Mouse (Mus musculus): ENCODE results near the gene Nudt22. TPM values are rescaled to one million over a fixed set of nuclear protein-coding genes. Genes with fewer than 3 reads are reported as not detected.

Gene Nudt22
- polyA plus RNA-seq, 1 experiment from 2014 or later: 34.1 TPM

GRCm38 (mm10) chr19:7029531-7029930 lies 33.6 kb upstream of the Nudt22 start:
- 86% methylated on average over 5 of the region's 5 CpGs for WGBS
- no peak for ATAC-seq (replicated peaks; ENCODE audit: extremely low read depth, insufficient read depth, low FRiP score)
- peaks cover 87% of the 10 kb centered on the region for H3K36me3 ChIP-seq (ENCODE audit: control insufficient read depth, insufficient read depth)

GRCm38 (mm10) chr19:7020224-7020641 lies 24.3 kb upstream of the Nudt22 start:
- ATAC-seq (replicated peaks; ENCODE audit: extremely low read depth, insufficient read depth, low FRiP score): no peak

More at GRCm38 (mm10) chr19:7029531-7029930, 33.6 kb upstream of the Nudt22 start:
- Histone ChIP-seq H3K27me3 (ENCODE audit: control insufficient read depth, insufficient read depth, low read length) (no peaks in the 10 kb centered on the region), H3K9ac (ENCODE audit: low read length) (no peak overlapping the region), H3K9me3 (replicated peaks; ENCODE audit: control insufficient read depth, low read length) (no peaks in the 10 kb centered on the region), H3K4me1 (ENCODE audit: control insufficient read depth, insufficient read depth, low read length) (no peaks in the 10 kb centered on the region), H3K4me3 (ENCODE audit: low read length) (no peak overlapping the region), H3K27ac (ENCODE audit: low read length) (no peak overlapping the region), H3K4me2 (ENCODE audit: low read depth, low read length) (no peak overlapping the region)

GRCm38 (mm10) chr19:7019191-7019590 lies 23.3 kb upstream of the Nudt22 start, which contains the start of gene Fermt3:
Gene Fermt3, minus strand, starts transcription at chr19:7019469.
- no peaks in the 10 kb centered on the region for H3K9me3 ChIP-seq (replicated peaks; ENCODE audit: control insufficient read depth, low read length)
- peak within 1 kb of the TSS; percentile 27 for H3K4me2 ChIP-seq (ENCODE audit: low read depth, low read length)
- peak; percentile 47 for ATAC-seq (replicated peaks; ENCODE audit: extremely low read depth, insufficient read depth, low FRiP score)
- H3K27me3 ChIP-seq (ENCODE audit: control insufficient read depth, insufficient read depth, low read length): no peaks in the 10 kb centered on the region
- WGBS: 58% methylated on average over 5 of the region's 5 CpGs
- H3K27ac ChIP-seq (ENCODE audit: low read length): peak within 1 kb of the TSS; percentile 65
- H3K4me3 ChIP-seq (ENCODE audit: low read length): peak within 1 kb of the TSS; percentile 37
- peaks cover 37% of the 10 kb centered on the region for H3K36me3 ChIP-seq (ENCODE audit: control insufficient read depth, insufficient read depth)
- peaks cover 6% of the 10 kb centered on the region; the same call in 1 of the 2 replicates for H3K4me1 ChIP-seq (ENCODE audit: control insufficient read depth, insufficient read depth, low read length)
- H3K9ac ChIP-seq (ENCODE audit: low read length): peak within 1 kb of the TSS; percentile 34; the same call in 1 of the 2 replicates

More at GRCm38 (mm10) chr19:7020224-7020641, 24.3 kb upstream of the Nudt22 start:
- Histone ChIP-seq H3K4me3 (ENCODE audit: low read length) (no peak overlapping the region), H3K27me3 (ENCODE audit: control insufficient read depth, insufficient read depth, low read length) (no peaks in the 10 kb centered on the region), H3K27ac (ENCODE audit: low read length) (0 out of 2 replicates have a peak overlapping the region, but pooled peaks have one; percentile 25), H3K36me3 (ENCODE audit: control insufficient read depth, insufficient read depth) (peaks cover 47% of the 10 kb centered on the region), H3K4me1 (ENCODE audit: control insufficient read depth, insufficient read depth, low read length) (peaks cover 6% of the 10 kb centered on the region; the same call in 1 of the 2 replicates), H3K4me2 (ENCODE audit: low read depth, low read length) (no peak overlapping the region), H3K9me3 (replicated peaks; ENCODE audit: control insufficient read depth, low read length) (no peaks in the 10 kb centered on the region), H3K9ac (ENCODE audit: low read length) (no peak overlapping the region)
- WGBS: 42% methylated on average over 3 of the region's 3 CpGs

- Histone ChIP-seq H3K9me3 (replicated peaks; ENCODE audit: control insufficient read depth, low read length) (no peaks in the 10 kb centered on the region), H3K36me3 (ENCODE audit: control insufficient read depth, insufficient read depth) (peaks cover 33% of the 10 kb centered on the region), H3K4me3 (ENCODE audit: low read length) (peak overlapping the region; percentile 37), H3K4me1 (ENCODE audit: control insufficient read depth, insufficient read depth, low read length) (peaks cover 6% of the 10 kb centered on the region; the same call in 1 of the 2 replicates), H3K27ac (ENCODE audit: low read length) (peak overlapping the region; percentile 65), H3K9ac (ENCODE audit: low read length) (peak overlapping the region; percentile 18; the same call in 1 of the 2 replicates), H3K4me2 (ENCODE audit: low read depth, low read length) (peak overlapping the region; percentile 27), H3K27me3 (ENCODE audit: control insufficient read depth, insufficient read depth, low read length) (no peaks in the 10 kb centered on the region)
- ATAC-seq (replicated peaks; ENCODE audit: extremely low read depth, insufficient read depth, low FRiP score): no peak
- 71% methylated on average over 11 of the region's 11 CpGs for WGBS
Observed at GRCm38 (mm10) chr19:7018546-7018945, 22.6 kb upstream of the Nudt22 start.

- H3K27ac ChIP-seq (ENCODE audit: low read length): peak overlapping the region; percentile 65
- no peaks in the 10 kb centered on the region for H3K9me3 ChIP-seq (replicated peaks; ENCODE audit: control insufficient read depth, low read length)
- WGBS: 61% methylated on average over 12 of the region's 12 CpGs
- H3K4me3 ChIP-seq (ENCODE audit: low read length): peak overlapping the region; percentile 37
- H3K27me3 ChIP-seq (ENCODE audit: control insufficient read depth, insufficient read depth, low read length): no peaks in the 10 kb centered on the region
- peaks cover 25% of the 10 kb centered on the region for H3K36me3 ChIP-seq (ENCODE audit: control insufficient read depth, insufficient read depth)
- H3K4me1 ChIP-seq (ENCODE audit: control insufficient read depth, insufficient read depth, low read length): peaks cover 6% of the 10 kb centered on the region; the same call in 1 of the 2 replicates
- ATAC-seq (replicated peaks; ENCODE audit: extremely low read depth, insufficient read depth, low FRiP score): no peak; the same call in 1 of the 2 replicates
- peak overlapping the region; percentile 18; the same call in 1 of the 2 replicates for H3K9ac ChIP-seq (ENCODE audit: low read length)
- H3K4me2 ChIP-seq (ENCODE audit: low read depth, low read length): peak overlapping the region; percentile 27
Observed at GRCm38 (mm10) chr19:7017541-7018457, 21.9 kb upstream of the Nudt22 start.

- Histone ChIP-seq H3K9me3 (replicated peaks; ENCODE audit: control insufficient read depth, low read length) (no peaks in the 10 kb centered on the region), H3K4me2 (ENCODE audit: low read depth, low read length) (no peak overlapping the region), H3K4me3 (ENCODE audit: low read length) (no peak overlapping the region), H3K9ac (ENCODE audit: low read length) (no peak overlapping the region), H3K36me3 (ENCODE audit: control insufficient read depth, insufficient read depth) (peaks cover under 1% of the 10 kb centered on the region; the same call in 1 of the 2 replicates), H3K4me1 (ENCODE audit: control insufficient read depth, insufficient read depth, low read length) (peaks cover 6% of the 10 kb centered on the region; the same call in 1 of the 2 replicates), H3K27me3 (ENCODE audit: control insufficient read depth, insufficient read depth, low read length) (no peaks in the 10 kb centered on the region), H3K27ac (ENCODE audit: low read length) (no peak overlapping the region)
- ATAC-seq (replicated peaks; ENCODE audit: extremely low read depth, insufficient read depth, low FRiP score): no peak
- WGBS: 79% methylated on average over 20 of the region's 20 CpGs
Observed at GRCm38 (mm10) chr19:7014481-7015135, 18.7 kb upstream of the Nudt22 start.

- no peak overlapping the region for H3K9ac ChIP-seq (ENCODE audit: low read length)
- H3K27ac ChIP-seq (ENCODE audit: low read length): no peak overlapping the region
- H3K27me3 ChIP-seq (ENCODE audit: control insufficient read depth, insufficient read depth, low read length): no peaks in the 10 kb centered on the region
- no peak for ATAC-seq (replicated peaks; ENCODE audit: extremely low read depth, insufficient read depth, low FRiP score)
- no peaks in the 10 kb centered on the region for H3K9me3 ChIP-seq (replicated peaks; ENCODE audit: control insufficient read depth, low read length)
- peaks cover 6% of the 10 kb centered on the region; the same call in 1 of the 2 replicates for H3K4me1 ChIP-seq (ENCODE audit: control insufficient read depth, insufficient read depth, low read length)
- no peak overlapping the region for H3K4me3 ChIP-seq (ENCODE audit: low read length)
- WGBS: 87% methylated on average over 9 of the region's 9 CpGs
- H3K36me3 ChIP-seq (ENCODE audit: control insufficient read depth, insufficient read depth): no peaks in the 10 kb centered on the region
- no peak overlapping the region for H3K4me2 ChIP-seq (ENCODE audit: low read depth, low read length)
Observed at GRCm38 (mm10) chr19:7013984-7014383, 18.1 kb upstream of the Nudt22 start.

GRCm38 (mm10) chr19:7012426-7012825 lies 16.5 kb upstream of the Nudt22 start:
- WGBS: 78% methylated on average over 4 of the region's 4 CpGs
- Histone ChIP-seq H3K9me3 (replicated peaks; ENCODE audit: control insufficient read depth, low read length) (no peaks in the 10 kb centered on the region), H3K27ac (ENCODE audit: low read length) (no peak overlapping the region), H3K4me3 (ENCODE audit: low read length) (no peak overlapping the region), H3K27me3 (ENCODE audit: control insufficient read depth, insufficient read depth, low read length) (no peaks in the 10 kb centered on the region), H3K4me2 (ENCODE audit: low read depth, low read length) (no peak overlapping the region), H3K36me3 (ENCODE audit: control insufficient read depth, insufficient read depth) (no peaks in the 10 kb centered on the region), H3K9ac (ENCODE audit: low read length) (no peak overlapping the region), H3K4me1 (ENCODE audit: control insufficient read depth, insufficient read depth, low read length) (no peaks in the 10 kb centered on the region)
- ATAC-seq (replicated peaks; ENCODE audit: extremely low read depth, insufficient read depth, low FRiP score): no peak
